20 mouse cellular contexts compared by ENCODE assay signal in the genomic region with DNA sequence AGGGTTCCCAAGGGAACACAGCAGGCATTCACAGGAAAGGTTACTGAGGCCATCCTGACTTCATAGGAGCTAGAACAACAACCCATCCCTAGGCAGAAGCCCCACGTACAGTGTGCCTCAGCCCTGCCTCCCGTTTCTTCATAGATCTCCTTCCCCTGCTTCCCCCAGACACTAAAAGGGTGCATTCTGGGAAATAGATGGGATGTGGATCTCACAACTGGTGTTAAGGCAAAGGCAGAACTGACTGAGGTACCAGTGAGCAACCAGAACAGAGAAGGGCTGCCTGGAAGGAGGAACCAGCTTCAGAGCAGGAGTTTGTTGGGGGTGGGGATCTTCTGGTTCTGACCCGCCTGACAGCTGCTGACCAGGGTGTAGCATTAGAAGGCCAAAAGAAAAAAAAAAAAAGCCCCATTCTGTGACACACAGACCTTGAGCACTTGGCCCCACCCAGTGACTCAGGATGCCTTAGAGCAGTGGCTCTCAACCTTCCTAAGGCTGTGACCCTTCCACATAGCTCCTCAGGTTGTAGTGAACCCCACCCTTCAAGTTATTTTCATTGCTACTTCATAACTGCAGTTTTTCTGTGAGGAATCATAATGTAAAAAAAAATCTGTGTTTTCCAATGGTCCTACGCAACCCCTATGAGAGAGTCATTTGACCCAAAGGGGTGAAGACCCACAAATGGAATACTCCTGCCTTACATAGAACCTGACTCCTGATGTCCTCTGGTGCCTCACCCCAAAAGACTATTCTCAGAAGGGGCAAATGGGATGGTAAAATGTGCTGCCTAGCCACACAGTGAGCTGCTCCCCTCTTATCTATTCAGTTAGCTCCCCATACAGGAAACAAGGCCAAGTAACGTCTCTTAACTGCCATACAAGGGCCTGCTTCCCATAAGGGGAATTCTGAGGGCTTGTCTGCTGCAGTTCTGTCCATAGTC. TPM values are rescaled to one million over a fixed set of nuclear protein-coding genes. Genes with fewer than 3 reads are reported as not detected.
DNase-seq lines count a peak whose midpoint lies in the region; ATAC-seq and TF ChIP-seq lines count a peak whose summit lies in the region.
"Had no signal": no experiment of that assay in that cellular context is flagged by ENCODE, and none has a peak within 500 bp of the region (broad histone marks: within the 10 kb centered on the region; RNA-seq: fewer than 3 reads in every experiment).

No protein-coding gene starts in this region.

- no peak overlapping the region for H3K4me2 ChIP-seq in liver, postnatal 0 days (ENCODE audit: low read depth, low read length)
- no peak overlapping the region for H3K4me2 ChIP-seq in forebrain, postnatal 0 days (ENCODE audit: low read depth)
- H3K4me2 ChIP-seq: embryonic facial prominence, embryonic 12.5 days; heart, embryonic 15.5 days; hindbrain, embryonic 13.5 days; midbrain, embryonic 13.5 days; neural tube, embryonic 12.5 days had no signal

- no peak overlapping the region for H3K9ac ChIP-seq in liver, postnatal 0 days (replicated peaks)
- no peak overlapping the region for H3K9ac ChIP-seq in forebrain, postnatal 0 days
- H3K9ac ChIP-seq: embryonic facial prominence, embryonic 12.5 days; heart, embryonic 15.5 days; hindbrain, embryonic 13.5 days; midbrain, embryonic 13.5 days; neural tube, embryonic 12.5 days had no signal

- H3K4me3 ChIP-seq in liver, postnatal 0 days (ENCODE audit: low read depth, low read length), result no peak overlapping the region
- no peak overlapping the region for H3K4me3 ChIP-seq in forebrain, postnatal 0 days (ENCODE audit: low read depth, low read length)
- H3K4me3 ChIP-seq: embryonic facial prominence, embryonic 12.5 days; heart, embryonic 15.5 days; hindbrain, embryonic 13.5 days; limb, embryonic 10.5 days; midbrain, embryonic 13.5 days; neural tube, embryonic 12.5 days had no signal

- TF ChIP-seq EP300 in liver, postnatal 0 days (IDR thresholded peaks at IDR 0.05; ENCODE audit: low read depth), result peak; percentile 70; the same call in 1 of the 2 replicates

- ATAC-seq in granulocyte monocyte progenitor cell, adult 5-6 weeks (replicated peaks; ENCODE audit: poor library complexity, severe bottlenecking), result peak; percentile 24
- ATAC-seq in liver, postnatal 0 days, result peak; percentile 59
- no peak for ATAC-seq in forebrain, postnatal 0 days
- ATAC-seq: forebrain, embryonic 14.5 days; midbrain, embryonic 13.5 days had no signal

- peaks cover 15% of the 10 kb centered on the region for H3K4me1 ChIP-seq in liver, postnatal 0 days (ENCODE audit: insufficient read depth)
- no peaks in the 10 kb centered on the region for H3K4me1 ChIP-seq in forebrain, postnatal 0 days (ENCODE audit: insufficient read depth)
- H3K4me1 ChIP-seq: embryonic facial prominence, embryonic 12.5 days; hindbrain, embryonic 13.5 days; limb, embryonic 10.5 days; midbrain, embryonic 13.5 days; neural tube, embryonic 12.5 days had no signal

- H3K27me3 ChIP-seq in liver, postnatal 0 days (ENCODE audit: insufficient read depth, low read length), result no peaks in the 10 kb centered on the region
- no peaks in the 10 kb centered on the region for H3K27me3 ChIP-seq in forebrain, postnatal 0 days (ENCODE audit: insufficient read depth, low read length)
- H3K27me3 ChIP-seq: embryonic facial prominence, embryonic 12.5 days; heart, embryonic 15.5 days; hindbrain, embryonic 13.5 days; midbrain, embryonic 13.5 days; neural tube, embryonic 12.5 days had no signal

- no peak for TF ChIP-seq CTCF in liver, postnatal 0 days (IDR thresholded peaks at IDR 0.05; ENCODE audit: low read depth)
- no peak for TF ChIP-seq CTCF in forebrain, postnatal 0 days (IDR thresholded peaks at IDR 0.05; ENCODE audit: low read depth)

- H3K27ac ChIP-seq in liver, postnatal 0 days (ENCODE audit: low read depth), result no peak overlapping the region; the same call in 1 of the 2 replicates
- H3K27ac ChIP-seq in forebrain, postnatal 0 days (ENCODE audit: low read depth, low read length), result no peak overlapping the region
- H3K27ac ChIP-seq: embryonic facial prominence, embryonic 12.5 days; heart, embryonic 15.5 days; hindbrain, embryonic 13.5 days; limb, embryonic 10.5 days; midbrain, embryonic 13.5 days; neural tube, embryonic 12.5 days had no signal

- H3K9me3 ChIP-seq in liver, postnatal 0 days (ENCODE audit: low read length), result no peaks in the 10 kb centered on the region
- H3K9me3 ChIP-seq in forebrain, postnatal 0 days (ENCODE audit: low read length), result no peaks in the 10 kb centered on the region
- H3K9me3 ChIP-seq: embryonic facial prominence, embryonic 12.5 days; heart, embryonic 15.5 days; hindbrain, embryonic 13.5 days; limb, embryonic 10.5 days; midbrain, embryonic 13.5 days; neural tube, embryonic 12.5 days had no signal

- H3K36me3 ChIP-seq in liver, postnatal 0 days (replicated peaks; ENCODE audit: insufficient read depth, low read length), result no peaks in the 10 kb centered on the region
- H3K36me3 ChIP-seq in forebrain, postnatal 0 days (ENCODE audit: insufficient read depth), result no peaks in the 10 kb centered on the region
- H3K36me3 ChIP-seq: embryonic facial prominence, embryonic 12.5 days; heart, embryonic 15.5 days; hindbrain, embryonic 13.5 days; limb, embryonic 10.5 days; midbrain, embryonic 13.5 days; neural tube, embryonic 12.5 days had no signal

- DNase-seq in 3134 (ENCODE audit: extremely low read depth, insufficient read length, low spot score) (peak; percentile 33), NIH3T3 (ENCODE audit: low read depth) (peak; percentile 12), MN1 (ENCODE audit: low spot score) (no peak)
- no peak for DNase-seq in liver, postnatal 0 days
- no peak for DNase-seq in forebrain, postnatal 0 days
- DNase-seq in Muller cell, postnatal 12 days (ENCODE audit: inconsistent ontology term), result no peak
- no peak for DNase-seq in heart, adult 9 months (ENCODE audit: low spot score in 2 of 2)
- DNase-seq: cerebellum, postnatal 14 days; gastrocnemius, postnatal 10 days; lung, postnatal 10 days; thymus, adult 18-20 months had no signal

- 37% methylated on average over 5 of the region's 5 CpGs for WGBS in liver, postnatal 0 days (ENCODE audit: insufficient replicate concordance)
- 83% methylated on average over 5 of the region's 5 CpGs for WGBS in forebrain, postnatal 0 days

RNA-seq across cellular contexts. Expression of gene Muc13, which starts 11.8 kb away (rescaled TPM):
- total RNA-seq in granulocyte monocyte progenitor cell, adult 5-6 weeks (2014; fragmentation: Nextera tagmentation), result 41.1 and 69.5 TPM in 2 replicates
- total RNA-seq in granulocyte monocyte progenitor cell, adult 5-6 weeks (2017), result 53.2 and 60.5 TPM in 2 replicates
- 1.2 TPM in 2 replicates for polyA plus RNA-seq in liver, postnatal 0 days (2015; fragmentation: Nextera tagmentation; extraction: Ambion mirVana)
- not detected in 2 replicates for total RNA-seq in forebrain, postnatal 0 days (2014; rRNA removed)
- not detected in 2 replicates for polyA plus RNA-seq in forebrain, postnatal 0 days (2015; fragmentation: Nextera tagmentation; extraction: Ambion mirVana)
- total RNA-seq: layer of hippocampus, postnatal 14 days had no signal
- polyA plus RNA-seq: forebrain, embryonic 14.5 days; hindbrain, embryonic 13.5 days had no signal

RNA-seq across cellular contexts. Expression of gene Itgb5, which starts 47.4 kb away (rescaled TPM):
- total RNA-seq in granulocyte monocyte progenitor cell, adult 5-6 weeks (2014; fragmentation: Nextera tagmentation), result 8.1 and 19.6 TPM in 2 replicates
- total RNA-seq in granulocyte monocyte progenitor cell, adult 5-6 weeks (2017), result 9.2 and 13.4 TPM in 2 replicates
- polyA plus RNA-seq in liver, postnatal 0 days (2015; fragmentation: Nextera tagmentation; extraction: Ambion mirVana), result 16.1 and 19.2 TPM in 2 replicates
- 30.4 and 49.3 TPM in 2 replicates for total RNA-seq in forebrain, postnatal 0 days (2014; rRNA removed)
- polyA plus RNA-seq in forebrain, postnatal 0 days (2015; fragmentation: Nextera tagmentation; extraction: Ambion mirVana), result 14.9 and 19.7 TPM in 2 replicates

Comparison
In these comparisons a context has a peak if more than half of its experiments do, and no peak if none do; other contexts are left out.
1. DNase-seq: peak in 3134 (single experiment) and NIH3T3 (single experiment); none in liver, postnatal 0 days (single experiment), forebrain, postnatal 0 days (single experiment), MN1 (single experiment), Muller cell, postnatal 12 days (single experiment) and heart, adult 9 months (0 of 2).
2. RNA of gene Muc13, which starts 11.8 kb away (total RNA-seq): 41.1 to 69.5 TPM in granulocyte monocyte progenitor cell, adult 5-6 weeks; not detected in forebrain, postnatal 0 days; every median in the first group is over 10 times any median in the second.